Mouse (Mus musculus) left cerebral cortex, postnatal 25 days (tissue): Measurements from ENCODE around the gene Sctr. TPM values are rescaled to one million over a fixed set of nuclear protein-coding genes. Genes with fewer than 3 reads are reported as not detected.
A peak's percentile ranks its signal among the peaks of the same experiment; 100 is the strongest.

Experiments
- DNase-seq, 2 experiments: peaks; one replicate each; pipeline ENCODE4 v3.0.0; 2022; ENCODE audit warnings: low spot score in 2 of 2, mixed read lengths in 1 of 2
- intact Hi-C: fragments of 180-260 bp; cut with DNase I; formaldehyde crosslinking; loops from one replicate; pipeline ENCODE4 v1.15.1; 2025
- total RNA-seq, 2 experiments: library from RNA; stranded (reverse); gene quantifications; 2 replicates each; pipeline ENCODE4 v1.2.3; 2021

Gene Sctr
- total RNA-seq, 2 experiments from 2014 or later: 0.53 to 0.62 TPM

- intact Hi-C loops: no loop called here
- DNase-seq: no peak
Observed at GRCm38 (mm10) chr1:120060687-120061086, 54.0 kb downstream of the Sctr start.

GRCm38 (mm10) chr1:120062231-120062630, 55.5 kb downstream of the Sctr start:
- no peak for DNase-seq
- intact Hi-C loops: no loop called here

GRCm38 (mm10) chr1:120064036-120064682, 57.5 kb downstream of the Sctr start:
- DNase-seq: no peak
- intact Hi-C loops: no loop called here

GRCm38 (mm10) chr1:120066159-120066558, 59.5 kb downstream of the Sctr start:
- no peak for DNase-seq
- intact Hi-C loops: no loop called here

- intact Hi-C loops: no loop called here
- DNase-seq: no peak
Observed at GRCm38 (mm10) chr1:120066625-120067024, 59.9 kb downstream of the Sctr start.

GRCm38 (mm10) chr1:120069120-120069519, 62.4 kb downstream of the Sctr start:
- DNase-seq: no peak

GRCm38 (mm10) chr1:120070168-120070567, 63.5 kb downstream of the Sctr start:
- intact Hi-C loops: no loop called here
- no peak for DNase-seq

More at GRCm38 (mm10) chr1:120069120-120069519, 62.4 kb downstream of the Sctr start:
- intact Hi-C loops: no loop called here

- no peak for DNase-seq
- intact Hi-C loops: no loop called here
Observed at GRCm38 (mm10) chr1:120071133-120071532, 64.4 kb downstream of the Sctr start.

- no peak for DNase-seq
- intact Hi-C loops: no loop called here
Observed at GRCm38 (mm10) chr1:120072900-120073299, 66.2 kb downstream of the Sctr start.

GRCm38 (mm10) chr1:120073519-120074306, 67.0 kb downstream of the Sctr start, which contains the start of gene Tmem37:
Gene Tmem37, minus strand, starts transcription at chr1:120074074.
- intact Hi-C loops: no loop called here
- peak; percentile 21 to 33 for DNase-seq

- peak in 1 of 2 experiments; percentile 50 for DNase-seq
- intact Hi-C loops: no loop called here
Observed at GRCm38 (mm10) chr1:120074307-120074702, 67.6 kb downstream of the Sctr start.

- no peak for DNase-seq
- intact Hi-C loops: no loop called here
Observed at GRCm38 (mm10) chr1:120074931-120075330, 68.2 kb downstream of the Sctr start.

GRCm38 (mm10) chr1:120075507-120075906, 68.8 kb downstream of the Sctr start:
- intact Hi-C loops: no loop called here
- peak in 1 of 2 experiments; percentile 24 for DNase-seq

- intact Hi-C loops: no loop called here
- no peak for DNase-seq
Observed at GRCm38 (mm10) chr1:120077746-120078410, 71.2 kb downstream of the Sctr start.

GRCm38 (mm10) chr1:120080632-120081031, 73.9 kb downstream of the Sctr start:
- DNase-seq: no peak
- intact Hi-C loops: no loop called here

GRCm38 (mm10) chr1:120082957-120083585, 76.4 kb downstream of the Sctr start:
- no peak for DNase-seq
- intact Hi-C loops: no loop called here

GRCm38 (mm10) chr1:120083921-120084517, 77.3 kb downstream of the Sctr start:
- DNase-seq: no peak
- intact Hi-C loops: no loop called here

- DNase-seq: no peak
- intact Hi-C loops: no loop called here
Observed at GRCm38 (mm10) chr1:120085696-120086095, 79.0 kb downstream of the Sctr start.

- no peak for DNase-seq
- intact Hi-C loops: no loop called here
Observed at GRCm38 (mm10) chr1:120086644-120087043, 80.0 kb downstream of the Sctr start.

GRCm38 (mm10) chr1:120089180-120089579, 82.5 kb downstream of the Sctr start:
- intact Hi-C loops: no loop called here
- DNase-seq: no peak
